Mouse (Mus musculus) erythroblast, embryonic 14.5 days (primary cell): ENCODE results near the gene Odf3b.

Experiments used
- GATA1 ChIP-seq: IDR thresholded peaks from 2 replicates; pipeline ENCODE4 v1.6.1; 2012; ENCODE audit warnings: low read length, inconsistent platforms, mixed read lengths
- TAL1 ChIP-seq: IDR thresholded peaks from 3 replicates; pipeline ENCODE4 v1.6.1; 2012; ENCODE audit warnings: low read length, inconsistent platforms, mixed read lengths

DNA sequence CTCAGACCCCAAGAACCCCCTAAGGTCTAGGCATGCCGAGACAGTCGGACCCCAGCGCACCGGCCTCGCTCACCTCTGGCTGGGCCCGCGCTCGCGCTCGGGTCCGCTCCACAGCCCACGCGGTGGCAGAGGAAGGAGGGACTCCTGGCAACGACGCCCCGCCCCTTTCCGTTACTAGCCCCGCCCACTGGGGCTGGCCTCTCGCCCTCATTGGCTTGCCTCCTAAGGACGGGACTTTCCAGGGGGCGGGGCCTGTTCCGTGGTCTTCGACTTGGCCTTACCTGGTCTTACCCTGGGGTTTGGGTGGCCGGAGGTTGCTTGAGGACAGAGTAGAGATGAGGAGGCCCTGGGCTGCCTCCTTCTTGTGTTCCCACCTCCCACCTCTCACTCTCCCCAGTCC, 31.0 kb upstream of the Odf3b start, which contains the start of gene Syce3:
- TF ChIP-seq GATA1 (no peak), TAL1 (no peak)
